Mouse (Mus musculus) cerebellum, adult 2 months (tissue): ENCODE measurements around the gene Cabcoco1. TPM values are rescaled to one million over a fixed set of nuclear protein-coding genes. Genes with fewer than 3 reads are reported as not detected.

Experiments used
- DNase-seq, 2 experiments: peaks; one replicate each; pipeline ENCODE4 v3.0.0; 2021
- H3K27ac ChIP-seq: fragments of 200-500 bp; 2 replicates; pipeline ENCODE4 v1.5.1; 2012; ENCODE audit warnings: low read length, control low read depth, inconsistent platforms; ENCODE audit not compliant: insufficient read depth
- H3K27me3 ChIP-seq: fragments of 200-500 bp; 2 replicates; pipeline ENCODE4 v1.6.1; 2012; ENCODE audit warnings: inconsistent platforms, mild to moderate bottlenecking, low read length, moderate library complexity; ENCODE audit not compliant: control insufficient read depth, insufficient read depth
- H3K4me1 ChIP-seq: fragments of 200-500 bp; 2 replicates; pipeline ENCODE4 v1.6.1; 2011; ENCODE audit warnings: low read length; ENCODE audit not compliant: control insufficient read depth, insufficient read depth
- H3K4me3 ChIP-seq: fragments of 200-500 bp; replicated peaks from 2 replicates; pipeline ENCODE3; 2011; ENCODE audit warnings: mild to moderate bottlenecking, low read depth, low read length, control low read depth; ENCODE audit not compliant: insufficient read depth
- CTCF ChIP-seq: fragments of 200-500 bp; IDR thresholded peaks from 2 replicates; pipeline ENCODE4 v1.5.1; 2011; ENCODE audit warnings: low read depth, mild to moderate bottlenecking, control low read depth, low read length, moderate library complexity, borderline replicate concordance; ENCODE audit not compliant: insufficient read depth
- POLR2A ChIP-seq: fragments of 200-500 bp; IDR thresholded peaks from 2 replicates; pipeline ENCODE4 v1.6.1; 2011; ENCODE audit warnings: low read length, control low read depth, borderline replicate concordance; ENCODE audit not compliant: insufficient read depth
- WGBS: fragments of 180-500 bp; shearing (Covaris S2); methylation state at CpG from one replicate; pipeline ENCODE4 v1.1.7; 2018; 5-methylcytosine and 5-hydroxymethylcytosine counted together
- polyA plus RNA-seq: library from polyadenylated mRNA; depleted of rRNA; stranded (reverse); fragments of >200 nt; gene quantifications from 2 replicates; pipeline ENCODE4 v1.2.3, GENCODE M21; 2012

Gene Cabcoco1
- polyA plus RNA-seq, 1 experiment: 1.9 TPM

- DNase-seq: no peak
- Histone ChIP-seq H3K27me3 (no peaks in the 10 kb centered on the region; the same call in 1 of the 2 replicates), H3K4me3 (no peak overlapping the region), H3K4me1 (no peaks in the 10 kb centered on the region), H3K27ac (no peak overlapping the region)
- WGBS: 32% methylated on average over 6 of the region's 6 CpGs
- TF ChIP-seq CTCF: no peak
- TF ChIP-seq POLR2A: no peak
Measured at GRCm38 (mm10) chr10:68501067-68501466, 40.6 kb downstream of the Cabcoco1 start.

GRCm38 (mm10) chr10:68495246-68495645 lies 46.5 kb downstream of the Cabcoco1 start:
- H3K4me3 ChIP-seq: no peak overlapping the region
- H3K27ac ChIP-seq: no peak overlapping the region
- WGBS: 96% methylated on average over 2 of the region's 2 CpGs
- TF ChIP-seq POLR2A (no peak), CTCF (no peak)
- no peaks in the 10 kb centered on the region; the same call in 1 of the 2 replicates for H3K27me3 ChIP-seq
- no peaks in the 10 kb centered on the region for H3K4me1 ChIP-seq
- no peak for DNase-seq

GRCm38 (mm10) chr10:68491557-68491956 lies 50.1 kb downstream of the Cabcoco1 start:
- Histone ChIP-seq H3K4me1 (no peaks in the 10 kb centered on the region), H3K4me3 (no peak overlapping the region), H3K27ac (no peak overlapping the region), H3K27me3 (no peaks in the 10 kb centered on the region)
- DNase-seq: no peak
- TF ChIP-seq POLR2A: no peak
- TF ChIP-seq CTCF: no peak
- 72% methylated on average over 11 of the region's 11 CpGs for WGBS

- Histone ChIP-seq H3K27ac (no peak overlapping the region), H3K4me3 (no peak overlapping the region), H3K4me1 (no peaks in the 10 kb centered on the region), H3K27me3 (no peaks in the 10 kb centered on the region)
- WGBS: 63% methylated on average over 6 of the region's 6 CpGs
- TF ChIP-seq POLR2A: no peak
- TF ChIP-seq CTCF: no peak
- DNase-seq: no peak
Measured at GRCm38 (mm10) chr10:68490781-68491180, 50.9 kb downstream of the Cabcoco1 start.

GRCm38 (mm10) chr10:68472799-68473198 lies 68.9 kb downstream of the Cabcoco1 start:
- Histone ChIP-seq H3K4me3 (no peak overlapping the region), H3K27ac (no peak overlapping the region), H3K4me1 (no peaks in the 10 kb centered on the region), H3K27me3 (no peaks in the 10 kb centered on the region)
- 93% methylated on average over 8 of the region's 8 CpGs for WGBS
- DNase-seq: no peak
- TF ChIP-seq CTCF (no peak), POLR2A (no peak)

GRCm38 (mm10) chr10:68465737-68466327 lies 75.9 kb downstream of the Cabcoco1 start:
- DNase-seq: no peak
- WGBS: 95% methylated on average over 4 of the region's 4 CpGs
- no peak for TF ChIP-seq POLR2A
- TF ChIP-seq CTCF: no peak
- Histone ChIP-seq H3K27me3 (no peaks in the 10 kb centered on the region), H3K4me1 (no peaks in the 10 kb centered on the region), H3K27ac (no peak overlapping the region), H3K4me3 (no peak overlapping the region)

- Histone ChIP-seq H3K27me3 (no peaks in the 10 kb centered on the region), H3K4me1 (no peaks in the 10 kb centered on the region), H3K4me3 (no peak overlapping the region), H3K27ac (no peak overlapping the region)
- peak; percentile 9 to 21 for DNase-seq
- TF ChIP-seq CTCF (0 out of 2 replicates have a peak, but pooled peaks have one; percentile 15), POLR2A (no peak)
- WGBS: 42% methylated on average over 7 of the region's 7 CpGs
Measured at GRCm38 (mm10) chr10:68464943-68465342, 76.8 kb downstream of the Cabcoco1 start.

GRCm38 (mm10) chr10:68459784-68460183 lies 81.9 kb downstream of the Cabcoco1 start:
- DNase-seq: peak in 1 of 2 experiments; percentile 1
- Histone ChIP-seq H3K27ac (no peak overlapping the region), H3K4me3 (no peak overlapping the region), H3K27me3 (no peaks in the 10 kb centered on the region), H3K4me1 (no peaks in the 10 kb centered on the region; the same call in 1 of the 2 replicates)
- 46% methylated on average over 11 of the region's 11 CpGs for WGBS
- TF ChIP-seq CTCF: no peak
- no peak for TF ChIP-seq POLR2A
